Mouse (Mus musculus): ENCODE results near the gene Epop.
"Not testable (repeated sequence)": the region's sequence is repeated elsewhere in the genome, so short reads cannot be mapped to it uniquely, and the experiment has no call there.

The Epop gene

DNA sequence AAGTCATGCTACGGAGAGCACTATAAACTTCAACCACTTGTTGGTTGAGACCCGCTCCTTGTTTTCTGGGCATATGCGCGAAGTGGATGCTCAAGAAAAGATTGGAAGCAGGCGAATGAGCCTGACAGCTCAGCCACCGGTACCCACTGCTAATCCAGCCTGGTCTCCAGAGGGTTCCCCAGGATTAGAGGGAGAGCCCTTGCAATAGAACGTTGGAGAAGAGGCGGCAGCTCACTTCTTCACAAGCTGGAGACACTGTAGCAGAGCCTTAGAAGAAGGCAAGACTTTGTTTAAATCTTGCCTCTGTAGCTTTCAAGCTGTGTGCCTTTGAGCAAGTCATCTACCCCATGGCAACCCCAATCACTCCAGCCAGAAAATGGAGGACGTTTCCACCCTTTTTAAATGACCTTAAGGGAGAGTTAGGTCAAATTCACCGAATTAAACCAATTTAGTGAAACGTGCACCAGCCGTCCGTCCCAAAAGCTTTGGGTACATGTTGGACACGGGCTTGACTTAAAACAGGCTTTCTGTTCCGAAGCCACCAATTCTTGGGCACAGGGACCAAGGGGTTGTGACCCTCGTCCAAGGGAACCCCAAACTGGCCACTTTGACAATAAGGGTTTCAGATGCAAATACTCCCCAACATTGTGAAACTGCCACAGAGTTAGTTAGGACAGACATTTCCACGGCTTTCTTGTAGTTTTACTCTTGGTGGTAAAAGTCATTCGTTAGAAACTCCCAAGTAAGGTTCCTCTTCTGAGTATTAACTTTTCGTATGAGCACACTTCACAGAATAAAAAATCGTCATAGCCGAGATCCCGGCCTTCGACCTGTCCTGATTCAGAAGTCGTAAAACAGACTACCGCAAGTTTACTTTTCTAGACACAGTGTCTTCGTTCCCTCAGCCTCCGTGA lies 31.5 kb upstream of the Epop start:
- in situ Hi-C loops (cut with MboI, MseI), result no loop called here

- in situ Hi-C loops (cut with MboI, MseI), result no loop called here
These were observed 30.6 kb upstream of the Epop start for GRCm38 (mm10) chr11:97659990-97660714.

GRCm38 (mm10) chr11:97659267-97659989 lies 29.9 kb upstream of the Epop start:
- in situ Hi-C loops (cut with MboI, MseI), result no loop called here

- in situ Hi-C loops (cut with MboI, MseI), result no loop called here
These were observed 29.3 kb upstream of the Epop start for GRCm38 (mm10) chr11:97658751-97659266.

DNA sequence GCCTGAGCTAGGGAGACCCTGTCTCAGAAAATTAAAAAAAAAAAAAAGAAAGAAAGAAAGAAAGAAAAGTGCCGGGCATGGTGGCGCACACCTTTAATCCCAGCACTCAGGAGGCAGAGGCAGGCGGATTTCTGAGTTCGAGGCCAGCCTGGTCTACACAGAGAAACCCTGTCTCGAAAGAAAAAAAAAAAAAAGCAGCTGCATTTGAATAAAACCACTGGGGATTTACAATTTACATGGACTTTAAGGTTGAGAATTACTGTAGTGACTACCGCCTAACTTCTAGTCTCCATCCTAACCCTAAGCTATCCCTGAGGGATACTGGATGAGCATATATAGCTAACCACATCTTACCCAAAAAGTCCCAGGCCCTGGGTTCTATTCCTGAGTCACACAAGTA lies 28.5 kb upstream of the Epop start:
- in situ Hi-C loops (cut with MboI, MseI), result not testable (repeated sequence)

GRCm38 (mm10) chr11:97657184-97657945 lies 27.9 kb upstream of the Epop start:
- in situ Hi-C loops (cut with MboI, MseI), result no loop called here

GRCm38 (mm10) chr11:97656269-97656971 lies 26.9 kb upstream of the Epop start:
- in situ Hi-C loops (cut with MboI, MseI), result no loop called here

DNA sequence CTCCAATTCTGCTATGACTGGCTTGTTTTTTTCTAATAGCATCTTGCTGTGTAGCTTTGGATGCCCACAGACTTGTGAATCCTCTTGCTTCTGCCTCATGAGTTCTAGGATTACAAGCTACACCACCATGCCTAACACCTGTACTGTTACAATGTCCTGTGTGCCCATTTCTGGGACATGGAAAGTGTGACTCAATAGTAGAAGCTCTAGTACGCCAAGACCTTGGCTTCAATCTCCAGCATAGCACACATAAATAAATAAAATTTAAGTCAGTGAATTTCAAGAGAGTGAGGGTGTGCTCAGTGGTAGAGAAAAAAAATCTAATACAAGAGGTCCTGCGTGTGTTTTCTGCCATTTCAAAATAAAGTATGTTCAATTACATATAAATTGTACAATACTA lies 24.7 kb upstream of the Epop start:
- in situ Hi-C loops (cut with MboI, MseI), result loop anchor here in 1 of 2 experiments (5.0 kb wide), 1 partner anchor 38 kb away; no protein-coding TSS in a partner anchor

- in situ Hi-C loops (cut with MboI, MseI), result loop anchor here in 1 of 2 experiments (5.0 kb wide), 1 partner anchor 39 kb away; no protein-coding TSS in a partner anchor
These were observed 23.9 kb upstream of the Epop start for GRCm38 (mm10) chr11:97653376-97653775.

DNA sequence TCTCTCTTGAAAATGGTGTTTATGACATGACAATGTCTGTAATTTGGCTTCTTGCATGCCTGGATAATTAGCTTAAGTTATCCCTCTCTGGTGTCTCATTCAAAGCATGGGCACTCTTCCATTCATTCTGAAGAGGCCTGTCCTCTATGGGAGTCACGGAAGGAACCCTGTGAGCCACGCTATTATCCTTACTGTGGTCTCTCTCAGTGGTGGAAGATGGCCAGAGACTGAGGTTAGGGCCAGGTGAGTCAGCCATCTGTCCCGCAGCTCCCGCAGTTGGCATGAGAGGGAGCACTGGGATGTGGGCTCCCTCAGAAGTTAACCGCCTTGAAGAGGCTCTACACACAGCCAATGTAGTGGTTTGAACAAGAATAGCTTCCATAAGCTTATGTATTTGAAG lies 20.8 kb upstream of the Epop start:
- in situ Hi-C loops (cut with MboI, MseI), result loop anchor here in 1 of 2 experiments (5.0 kb wide), 1 partner anchor 42 kb away; no protein-coding TSS in a partner anchor

GRCm38 (mm10) chr11:97648541-97648940 lies 19.0 kb upstream of the Epop start:
- in situ Hi-C loops (cut with MboI, MseI), result not testable (repeated sequence)

- in situ Hi-C loops (cut with MboI, MseI), result loop anchor here in 1 of 2 experiments (5.0 kb wide), 1 partner anchor 47 kb away; no protein-coding TSS in a partner anchor
These were observed 15.3 kb upstream of the Epop start for GRCm38 (mm10) chr11:97644834-97645233.

- in situ Hi-C loops (cut with MboI, MseI), result loop anchor here in 1 of 2 experiments (5.0 kb wide), 1 partner anchor 49 kb away; no protein-coding TSS in a partner anchor
These were observed 14.0 kb upstream of the Epop start for GRCm38 (mm10) chr11:97643380-97644055.

DNA sequence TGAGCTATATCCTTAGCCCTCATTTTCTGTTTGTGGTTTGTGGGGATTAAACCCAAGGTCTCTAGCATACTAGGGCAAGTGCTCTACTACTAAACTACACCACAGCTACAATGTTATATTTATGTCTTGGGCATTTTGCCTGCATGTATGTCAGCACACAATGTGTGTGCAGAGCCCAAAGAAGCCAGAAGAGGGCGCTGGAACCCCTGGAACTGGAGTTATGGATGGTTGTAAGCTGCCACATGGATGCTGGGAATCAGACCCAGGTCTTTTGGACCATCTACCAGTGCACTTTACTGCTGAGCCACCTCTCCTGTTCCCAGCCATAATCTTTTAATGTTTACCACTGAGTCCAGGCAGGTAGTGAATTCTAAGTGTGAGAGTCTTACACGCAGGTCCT lies 13.2 kb upstream of the Epop start:
- in situ Hi-C loops (cut with MboI, MseI), result loop anchor here in 1 of 2 experiments (5.0 kb wide), 1 partner anchor 50 kb away; no protein-coding TSS in a partner anchor

DNA sequence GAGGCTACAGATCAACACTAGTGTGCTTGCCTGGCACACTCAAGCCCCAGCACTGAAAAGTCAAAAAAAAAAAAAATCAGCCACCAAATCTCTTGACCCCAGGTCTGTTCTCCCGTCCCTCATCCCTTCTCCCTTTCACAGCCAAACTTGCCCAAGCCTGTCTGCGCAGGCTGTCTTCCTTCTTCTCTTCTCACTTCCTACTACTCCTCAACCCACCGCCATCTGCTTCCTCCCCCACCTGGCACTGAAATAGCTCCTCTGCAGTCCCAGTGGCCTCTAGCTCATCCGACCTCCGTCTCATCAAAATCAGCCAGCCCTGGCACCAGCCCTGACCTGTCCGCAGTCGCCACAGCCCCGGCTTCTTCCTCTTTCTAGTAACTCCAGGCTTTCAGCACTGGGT lies 12.2 kb upstream of the Epop start:
- in situ Hi-C loops (cut with MboI, MseI), result loop anchor here in 1 of 2 experiments (5.0 kb wide), 1 partner anchor 51 kb away; no protein-coding TSS in a partner anchor

DNA sequence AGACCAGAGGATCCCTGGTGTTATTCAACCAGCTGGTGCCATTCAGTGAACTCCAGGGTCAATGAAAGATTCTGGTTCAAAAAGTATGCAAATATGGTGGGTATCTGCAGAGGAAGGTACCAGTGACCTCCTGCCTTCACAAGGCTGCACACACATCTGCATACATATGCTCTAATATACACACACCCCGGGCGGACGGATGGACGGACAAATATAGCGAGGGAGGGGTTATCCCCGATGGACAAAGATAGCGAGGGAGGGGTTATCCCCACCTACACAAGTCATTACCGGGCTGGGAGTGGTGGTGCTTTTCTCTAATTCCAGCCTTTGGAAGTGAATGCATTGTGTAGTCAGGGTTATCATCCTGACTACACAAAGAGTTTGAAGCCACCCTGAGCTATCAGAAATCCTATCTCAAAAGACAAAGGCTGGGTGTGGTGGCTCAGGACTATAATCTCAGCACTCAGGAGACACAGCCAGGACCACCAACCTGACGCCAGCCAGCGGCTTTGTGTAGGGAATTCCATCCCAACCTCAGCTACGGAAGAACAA lies 6.0 kb upstream of the Epop start:
- in situ Hi-C loops (cut with MboI, MseI), result no loop called here

- in situ Hi-C loops (cut with MboI, MseI), result loop anchor here in 1 of 2 experiments (5.0 kb wide), 1 partner anchor 65 kb away; no protein-coding TSS in a partner anchor
These were observed 2.9 kb upstream of the Epop start for GRCm38 (mm10) chr11:97632440-97632839.

DNA sequence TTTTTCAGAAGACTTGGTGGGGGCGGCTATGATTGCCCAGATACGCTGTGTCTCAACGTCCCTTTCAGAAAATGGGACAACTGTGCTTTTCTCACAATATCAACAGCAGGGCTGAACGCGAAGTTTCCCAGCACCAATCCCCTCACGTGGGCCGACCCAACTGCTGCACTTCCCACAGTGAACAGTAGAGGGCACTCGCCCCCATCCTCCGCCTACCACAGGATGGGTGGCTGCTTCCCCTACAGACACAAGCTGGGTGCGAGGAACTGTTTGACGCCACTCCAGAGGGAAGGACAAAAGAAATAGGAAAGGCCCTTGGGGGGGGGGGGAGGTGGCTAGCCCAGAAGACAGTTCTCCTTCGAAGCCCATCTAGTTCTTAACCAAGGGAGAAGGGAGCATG lies 2.4 kb upstream of the Epop start:
- in situ Hi-C loops (cut with MboI, MseI), result loop anchor here in 1 of 2 experiments (5.0 kb wide), 1 partner anchor 65 kb away; no protein-coding TSS in a partner anchor

- in situ Hi-C loops (cut with MboI, MseI), result loop anchor here in 1 of 2 experiments (5.0 kb wide), 1 partner anchor 66 kb away; no protein-coding TSS in a partner anchor
These were observed 2.0 kb upstream of the Epop start for GRCm38 (mm10) chr11:97631500-97631899.
